Mouse (Mus musculus): Measurements from ENCODE around the gene Ric1. TPM values are rescaled to one million over a fixed set of nuclear protein-coding genes. Genes with fewer than 3 reads are reported as not detected.

Ric1 gene
- polyA plus RNA-seq, 1 experiment from 2014 or later = 9.8 TPM

- Histone ChIP-seq H3K27me3 (ENCODE audit: low read depth, poor library complexity, severe bottlenecking) (no peaks in the 10 kb centered on the region), H3K36me3 (peaks cover 55% of the 10 kb centered on the region)
- no peak for DNase-seq (ENCODE audit: low spot score)
These were observed 81.7 kb downstream of the Ric1 start for GRCm38 (mm10) chr19:29603548-29604353.

GRCm38 (mm10) chr19:29604653-29605052 is 82.6 kb downstream of the Ric1 start:
- Histone ChIP-seq H3K4me1 (no peaks in the 10 kb centered on the region), H3K27me3 (ENCODE audit: low read depth, poor library complexity, severe bottlenecking) (no peaks in the 10 kb centered on the region), H3K36me3 (peaks cover 53% of the 10 kb centered on the region), H3K4me3 (no peak overlapping the region), H3K9me3 (replicated peaks) (no peaks in the 10 kb centered on the region), H3K27ac (replicated peaks) (no peak overlapping the region)
- 96% methylated on average over 3 of the region's 3 CpGs for WGBS
- DNase-seq (ENCODE audit: low spot score) = no peak

More at GRCm38 (mm10) chr19:29603548-29604353, 81.7 kb downstream of the Ric1 start:
- Histone ChIP-seq H3K4me3 (no peak overlapping the region), H3K27ac (replicated peaks) (no peak overlapping the region), H3K9me3 (replicated peaks) (no peaks in the 10 kb centered on the region), H3K4me1 (no peaks in the 10 kb centered on the region)
- WGBS = 91% methylated on average over 14 of the region's 14 CpGs

GRCm38 (mm10) chr19:29607521-29607920 is 85.4 kb downstream of the Ric1 start:
- H3K4me3 ChIP-seq = no peak overlapping the region
- H3K4me1 ChIP-seq = no peaks in the 10 kb centered on the region
- no peaks in the 10 kb centered on the region for H3K27me3 ChIP-seq (ENCODE audit: low read depth, poor library complexity, severe bottlenecking)
- peaks cover 52% of the 10 kb centered on the region for H3K36me3 ChIP-seq
- no peak overlapping the region for H3K27ac ChIP-seq (replicated peaks)
- H3K9me3 ChIP-seq (replicated peaks) = no peaks in the 10 kb centered on the region
- WGBS = 91% methylated on average over 4 of the region's 4 CpGs
- DNase-seq (ENCODE audit: low spot score) = no peak

- Histone ChIP-seq H3K27ac (replicated peaks) (no peak overlapping the region), H3K4me3 (no peak overlapping the region), H3K27me3 (ENCODE audit: low read depth, poor library complexity, severe bottlenecking) (no peaks in the 10 kb centered on the region), H3K4me1 (no peaks in the 10 kb centered on the region), H3K36me3 (peaks cover 52% of the 10 kb centered on the region), H3K9me3 (replicated peaks) (no peaks in the 10 kb centered on the region)
- DNase-seq (ENCODE audit: low spot score) = no peak
- 90% methylated on average over 4 of the region's 4 CpGs for WGBS
These were observed 86.1 kb downstream of the Ric1 start for GRCm38 (mm10) chr19:29608212-29608611.

- H3K9me3 ChIP-seq (replicated peaks) = no peaks in the 10 kb centered on the region
- no peak for DNase-seq (ENCODE audit: low spot score)
- H3K27me3 ChIP-seq (ENCODE audit: low read depth, poor library complexity, severe bottlenecking) = no peaks in the 10 kb centered on the region
- H3K27ac ChIP-seq (replicated peaks) = no peak overlapping the region
- no peaks in the 10 kb centered on the region for H3K4me1 ChIP-seq
- 94% methylated on average over 10 of the region's 10 CpGs for WGBS
- peaks cover 57% of the 10 kb centered on the region for H3K36me3 ChIP-seq
- H3K4me3 ChIP-seq = no peak overlapping the region
These were observed 88.8 kb downstream of the Ric1 start for GRCm38 (mm10) chr19:29610907-29611306.

GRCm38 (mm10) chr19:29612102-29612501 is 90.0 kb downstream of the Ric1 start:
- WGBS = 97% methylated on average over 2 of the region's 2 CpGs
- Histone ChIP-seq H3K9me3 (replicated peaks) (no peaks in the 10 kb centered on the region), H3K27ac (replicated peaks) (no peak overlapping the region), H3K27me3 (ENCODE audit: low read depth, poor library complexity, severe bottlenecking) (no peaks in the 10 kb centered on the region), H3K36me3 (peaks cover 64% of the 10 kb centered on the region), H3K4me3 (no peak overlapping the region), H3K4me1 (no peaks in the 10 kb centered on the region)
- no peak for DNase-seq (ENCODE audit: low spot score)

- DNase-seq (ENCODE audit: low spot score) = no peak
- Histone ChIP-seq H3K9me3 (replicated peaks) (peaks cover 4% of the 10 kb centered on the region; the same call in 1 of the 2 replicates), H3K27ac (replicated peaks) (no peak overlapping the region), H3K36me3 (peaks cover 42% of the 10 kb centered on the region), H3K4me3 (no peak overlapping the region), H3K4me1 (peaks cover 20% of the 10 kb centered on the region), H3K27me3 (ENCODE audit: low read depth, poor library complexity, severe bottlenecking) (no peaks in the 10 kb centered on the region)
- WGBS = 60% methylated on average over 9 of the region's 9 CpGs
These were observed 119.0 kb downstream of the Ric1 start for GRCm38 (mm10) chr19:29641055-29641454.

GRCm38 (mm10) chr19:29641510-29641909 is 119.4 kb downstream of the Ric1 start:
- WGBS = 41% methylated on average over 5 of the region's 5 CpGs
- 0 out of 2 replicates have a peak overlapping the region, but pooled peaks have one; percentile 38 for H3K27ac ChIP-seq (replicated peaks)
- no peak for DNase-seq (ENCODE audit: low spot score)

GRCm38 (mm10) chr19:29642211-29642610 is 120.1 kb downstream of the Ric1 start:
- Histone ChIP-seq H3K36me3 (peaks cover 32% of the 10 kb centered on the region), H3K4me1 (peaks cover 20% of the 10 kb centered on the region), H3K4me3 (no peak overlapping the region), H3K9me3 (replicated peaks) (peaks cover 4% of the 10 kb centered on the region; the same call in 1 of the 2 replicates), H3K27me3 (ENCODE audit: low read depth, poor library complexity, severe bottlenecking) (no peaks in the 10 kb centered on the region), H3K27ac (replicated peaks) (no peak overlapping the region)
- 45% methylated on average over 6 of the region's 6 CpGs for WGBS
- no peak for DNase-seq (ENCODE audit: low spot score)

More at GRCm38 (mm10) chr19:29641510-29641909, 119.4 kb downstream of the Ric1 start:
- no peaks in the 10 kb centered on the region for H3K27me3 ChIP-seq (ENCODE audit: low read depth, poor library complexity, severe bottlenecking)
- peaks cover 20% of the 10 kb centered on the region for H3K4me1 ChIP-seq
- H3K9me3 ChIP-seq (replicated peaks) = peaks cover 4% of the 10 kb centered on the region; the same call in 1 of the 2 replicates
- H3K36me3 ChIP-seq = peaks cover 39% of the 10 kb centered on the region
- no peak overlapping the region for H3K4me3 ChIP-seq

- H3K27ac ChIP-seq (replicated peaks) = no peak overlapping the region
- peaks cover 23% of the 10 kb centered on the region for H3K4me1 ChIP-seq
- H3K9me3 ChIP-seq (replicated peaks) = peaks cover 4% of the 10 kb centered on the region; the same call in 1 of the 2 replicates
- no peak for DNase-seq (ENCODE audit: low spot score)
- 80% methylated on average over 11 of the region's 11 CpGs for whole genome bisulfite sequencing
- no peaks in the 10 kb centered on the region for H3K27me3 ChIP-seq (ENCODE audit: low read depth, poor library complexity, severe bottlenecking)
- H3K4me3 ChIP-seq = no peak overlapping the region
- H3K36me3 ChIP-seq = peaks cover 27% of the 10 kb centered on the region
These were observed 121.3 kb downstream of the Ric1 start for GRCm38 (mm10) chr19:29643194-29643922.

- 98% methylated on average over 6 of the region's 6 CpGs for WGBS
These were observed 122.7 kb downstream of the Ric1 start for GRCm38 (mm10) chr19:29644747-29645146.

GRCm38 (mm10) chr19:29647651-29648549 is 125.8 kb downstream of the Ric1 start, which contains the start of gene Ermp1:
Gene Ermp1, minus strand, starts transcription at chr19:29648415.
- WGBS = under 1% methylated on average over 90 of the region's 90 CpGs
- H3K4me3 ChIP-seq = peak within 1 kb of the TSS; percentile 88
- H3K27ac ChIP-seq (replicated peaks) = peak within 1 kb of the TSS; percentile 94
- H3K4me1 ChIP-seq = peaks cover 10% of the 10 kb centered on the region; the same call in 1 of the 2 replicates
- H3K36me3 ChIP-seq = peaks cover 22% of the 10 kb centered on the region
- H3K9me3 ChIP-seq (replicated peaks) = peaks cover 4% of the 10 kb centered on the region; the same call in 1 of the 2 replicates
- no peaks in the 10 kb centered on the region for H3K27me3 ChIP-seq (ENCODE audit: low read depth, poor library complexity, severe bottlenecking)
- DNase-seq (ENCODE audit: low spot score) = peak; percentile 96

More at GRCm38 (mm10) chr19:29644747-29645146, 122.7 kb downstream of the Ric1 start:
- peaks cover 26% of the 10 kb centered on the region for H3K36me3 ChIP-seq
- peaks cover 25% of the 10 kb centered on the region for H3K4me1 ChIP-seq
- no peak overlapping the region for H3K27ac ChIP-seq (replicated peaks)
- H3K4me3 ChIP-seq = no peak overlapping the region
- H3K9me3 ChIP-seq (replicated peaks) = peaks cover 4% of the 10 kb centered on the region; the same call in 1 of the 2 replicates
- no peak for DNase-seq (ENCODE audit: low spot score)
- no peaks in the 10 kb centered on the region for H3K27me3 ChIP-seq (ENCODE audit: low read depth, poor library complexity, severe bottlenecking)
